Mouse (Mus musculus): ENCODE results near the gene Traf3. TPM values are rescaled to one million over a fixed set of nuclear protein-coding genes. Genes with fewer than 3 reads are reported as not detected.
A peak's percentile ranks its signal among the peaks of the same experiment; 100 is the strongest.

Gene Traf3
- 35.8 and 40.8 TPM in 2 replicates for total RNA-seq (2014; rRNA removed)
- 12.9 and 13.7 TPM in 2 replicates for polyA plus RNA-seq (2015; fragmentation: Nextera tagmentation; extraction: Ambion mirVana)

DNA sequence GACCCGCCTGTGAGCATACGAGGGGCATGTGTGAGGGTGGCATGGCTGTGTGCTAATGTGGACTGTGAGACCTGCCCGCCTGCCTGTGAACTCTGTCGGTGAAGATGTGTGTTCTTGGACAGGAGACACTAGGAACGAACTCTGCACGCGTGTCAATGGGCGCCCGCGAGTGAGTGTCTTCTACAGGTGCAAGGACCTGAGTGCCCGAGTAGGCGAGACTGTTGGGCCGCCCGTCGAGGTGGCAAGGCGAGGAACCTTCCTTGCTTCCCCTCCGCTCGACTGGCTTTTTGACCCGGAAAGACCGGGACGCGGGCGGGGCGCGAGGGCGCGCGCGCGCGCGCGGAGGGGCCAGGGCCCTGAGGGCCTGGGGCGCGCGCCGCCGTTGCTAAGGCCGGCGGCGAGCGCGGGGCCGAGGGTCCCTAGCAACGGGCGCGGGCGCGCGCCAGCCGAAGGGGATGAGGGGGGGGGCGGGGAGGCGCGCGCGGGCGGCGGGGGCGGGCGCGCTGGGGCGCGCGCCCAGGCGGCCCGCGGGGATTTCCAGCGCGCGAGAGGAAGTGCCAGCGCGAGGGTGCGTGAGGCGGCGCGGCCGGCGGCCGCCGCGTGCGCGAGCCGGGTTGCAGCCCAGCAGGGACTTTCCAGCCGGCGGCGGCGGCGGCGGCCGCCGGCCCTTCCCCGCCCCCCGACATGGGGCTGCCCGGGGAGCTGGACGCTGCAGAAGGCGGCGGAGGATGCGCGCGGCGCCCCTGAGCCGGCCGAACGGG is at the start of gene Traf3:
Gene Traf3, plus strand, starts transcription at position 540 of the 761 bp plus-strand sequence.
- 6% methylated on average over 71 of the region's 105 CpGs for WGBS
- Histone ChIP-seq H3K9me3 (ENCODE audit: low read length) (no peaks in the 10 kb centered on the region), H3K4me1 (ENCODE audit: insufficient read depth, low read length) (peaks cover 39% of the 10 kb centered on the region), H3K4me3 (ENCODE audit: low read length) (peak within 1 kb of the TSS; percentile 83), H3K27ac (peak within 1 kb of the TSS; percentile 88), H3K9ac (replicated peaks; ENCODE audit: low read length) (peak within 1 kb of the TSS; percentile 78), H3K4me2 (ENCODE audit: low read depth, low read length) (peak within 1 kb of the TSS; percentile 75), H3K36me3 (ENCODE audit: insufficient read depth, low read length) (no peaks in the 10 kb centered on the region), H3K27me3 (ENCODE audit: insufficient read depth, low read length) (no peaks in the 10 kb centered on the region)
- peak; percentile 93 for DNase-seq (ENCODE audit: low spot score)
- ATAC-seq: peak; percentile 41; the same call in 1 of the 2 replicates
- no peak for TF ChIP-seq CTCF (IDR thresholded peaks at IDR 0.05; ENCODE audit: low read depth)

DNA sequence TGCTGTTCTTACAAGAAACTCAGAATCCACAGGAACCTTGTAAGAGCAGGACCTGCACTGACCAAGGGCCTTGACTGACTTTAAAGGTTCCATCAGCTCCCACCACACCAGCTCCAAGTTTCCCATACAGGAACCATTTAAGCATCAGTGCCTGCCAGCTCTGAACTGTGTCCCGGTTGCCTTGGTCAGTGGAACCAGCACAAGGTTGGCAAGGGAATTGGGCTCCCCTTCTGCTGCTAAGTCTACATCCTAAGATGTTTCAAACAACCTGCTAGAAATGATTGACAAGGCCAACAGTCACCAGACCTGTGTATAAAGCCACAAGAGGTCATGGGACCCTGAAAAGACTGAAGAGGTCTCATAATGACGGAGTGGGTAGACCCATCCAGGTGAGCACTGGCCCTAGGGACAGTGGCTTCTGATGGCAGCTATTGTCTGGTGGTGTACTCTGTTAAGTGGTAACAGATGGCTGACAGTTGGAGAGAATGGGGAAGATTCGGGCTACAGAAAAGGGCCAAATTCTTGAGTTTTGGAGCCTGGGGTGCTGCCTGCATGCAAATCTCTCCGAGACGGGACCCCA is 46.6 kb upstream of the Traf3 start:
- H3K4me1 ChIP-seq (ENCODE audit: insufficient read depth, low read length): no peaks in the 10 kb centered on the region
- no peak overlapping the region for H3K4me3 ChIP-seq (ENCODE audit: low read length)
- 86% methylated on average over 5 of the region's 5 CpGs for WGBS
- no peaks in the 10 kb centered on the region for H3K9me3 ChIP-seq (ENCODE audit: low read length)
- TF ChIP-seq CTCF (IDR thresholded peaks at IDR 0.05; ENCODE audit: low read depth): no peak
- DNase-seq (ENCODE audit: low spot score) (no peak), ATAC-seq (no peak)
- H3K36me3 ChIP-seq (ENCODE audit: insufficient read depth, low read length): peaks cover 3% of the 10 kb centered on the region; the same call in 1 of the 2 replicates
- no peak overlapping the region for H3K9ac ChIP-seq (replicated peaks; ENCODE audit: low read length)
- H3K4me2 ChIP-seq (ENCODE audit: low read depth, low read length): no peak overlapping the region
- H3K27me3 ChIP-seq (ENCODE audit: insufficient read depth, low read length): no peaks in the 10 kb centered on the region
- H3K27ac ChIP-seq: no peak overlapping the region

DNA sequence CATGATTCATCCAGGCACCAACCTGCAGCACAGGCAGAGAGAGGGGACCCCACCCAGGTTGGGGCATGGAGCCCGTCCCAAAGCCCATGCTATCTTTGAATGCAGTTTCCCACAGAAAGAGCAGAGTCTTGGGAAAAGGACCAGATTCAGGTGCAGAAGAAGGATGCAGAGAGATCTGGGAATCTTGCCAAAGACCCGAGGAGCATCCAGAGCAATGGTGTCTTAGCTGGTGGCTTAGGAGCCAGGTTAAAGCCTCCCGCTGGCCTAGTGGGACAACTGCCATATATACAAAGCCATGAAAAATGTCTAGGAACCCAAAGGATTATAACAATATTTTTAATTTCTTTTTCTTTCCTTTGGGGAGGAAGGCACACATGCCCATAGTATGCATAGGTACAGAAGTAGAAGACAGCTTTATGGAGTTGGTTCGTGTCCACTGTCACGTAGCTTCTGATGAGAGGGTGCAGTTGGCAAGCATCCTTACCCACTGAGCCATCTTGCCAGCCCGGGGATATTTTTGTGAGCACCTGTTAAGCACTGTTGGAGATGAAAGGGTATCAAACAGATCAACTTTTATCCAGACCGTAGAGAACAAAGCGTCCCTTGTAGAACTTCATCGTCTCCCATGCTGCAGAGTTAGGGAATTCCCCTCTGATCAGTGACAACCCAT is 45.1 kb upstream of the Traf3 start:
- Histone ChIP-seq H3K36me3 (ENCODE audit: insufficient read depth, low read length) (peaks cover 3% of the 10 kb centered on the region; the same call in 1 of the 2 replicates), H3K27ac (no peak overlapping the region), H3K9me3 (ENCODE audit: low read length) (no peaks in the 10 kb centered on the region), H3K4me1 (ENCODE audit: insufficient read depth, low read length) (no peaks in the 10 kb centered on the region), H3K9ac (replicated peaks; ENCODE audit: low read length) (no peak overlapping the region), H3K4me3 (ENCODE audit: low read length) (no peak overlapping the region), H3K4me2 (ENCODE audit: low read depth, low read length) (no peak overlapping the region), H3K27me3 (ENCODE audit: insufficient read depth, low read length) (no peaks in the 10 kb centered on the region)
- no peak for DNase-seq (ENCODE audit: low spot score)
- TF ChIP-seq CTCF (IDR thresholded peaks at IDR 0.05; ENCODE audit: low read depth): no peak
- WGBS: 81% methylated on average over 9 of the region's 9 CpGs
- ATAC-seq: no peak

DNA sequence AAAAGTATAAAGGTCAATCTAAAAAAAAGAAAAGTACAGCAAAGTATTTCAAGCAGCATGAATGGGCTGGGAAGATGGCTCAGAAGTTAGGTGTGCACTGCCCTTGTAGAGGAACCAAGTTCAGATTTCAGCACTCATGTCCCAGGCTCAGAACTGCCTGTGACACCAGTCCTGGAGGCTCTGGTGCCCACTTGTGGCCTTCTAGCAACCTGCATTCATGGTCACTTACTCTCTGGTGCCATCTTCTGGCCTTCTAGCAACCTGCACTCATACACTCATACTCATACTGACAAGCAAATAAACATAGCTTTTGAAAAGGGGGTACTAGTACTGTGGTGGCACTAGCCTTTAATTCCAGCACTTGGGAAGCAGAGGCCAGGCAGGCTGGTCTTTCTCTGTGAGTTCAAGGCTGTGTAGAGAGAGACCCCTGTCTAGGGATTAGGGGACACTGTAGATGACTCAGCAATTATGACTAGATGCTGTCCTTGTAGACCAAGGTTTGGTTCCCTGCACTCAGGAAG is 43.8 kb upstream of the Traf3 start:
- no peak for ATAC-seq
- DNase-seq (ENCODE audit: low spot score): no peak
- Histone ChIP-seq H3K27me3 (ENCODE audit: insufficient read depth, low read length) (no peaks in the 10 kb centered on the region), H3K4me1 (ENCODE audit: insufficient read depth, low read length) (no peaks in the 10 kb centered on the region), H3K9ac (replicated peaks; ENCODE audit: low read length) (no peak overlapping the region), H3K36me3 (ENCODE audit: insufficient read depth, low read length) (no peaks in the 10 kb centered on the region), H3K4me2 (ENCODE audit: low read depth, low read length) (no peak overlapping the region), H3K4me3 (ENCODE audit: low read length) (no peak overlapping the region), H3K27ac (no peak overlapping the region), H3K9me3 (ENCODE audit: low read length) (no peaks in the 10 kb centered on the region)
- TF ChIP-seq CTCF (IDR thresholded peaks at IDR 0.05; ENCODE audit: low read depth): peak; percentile 62

DNA sequence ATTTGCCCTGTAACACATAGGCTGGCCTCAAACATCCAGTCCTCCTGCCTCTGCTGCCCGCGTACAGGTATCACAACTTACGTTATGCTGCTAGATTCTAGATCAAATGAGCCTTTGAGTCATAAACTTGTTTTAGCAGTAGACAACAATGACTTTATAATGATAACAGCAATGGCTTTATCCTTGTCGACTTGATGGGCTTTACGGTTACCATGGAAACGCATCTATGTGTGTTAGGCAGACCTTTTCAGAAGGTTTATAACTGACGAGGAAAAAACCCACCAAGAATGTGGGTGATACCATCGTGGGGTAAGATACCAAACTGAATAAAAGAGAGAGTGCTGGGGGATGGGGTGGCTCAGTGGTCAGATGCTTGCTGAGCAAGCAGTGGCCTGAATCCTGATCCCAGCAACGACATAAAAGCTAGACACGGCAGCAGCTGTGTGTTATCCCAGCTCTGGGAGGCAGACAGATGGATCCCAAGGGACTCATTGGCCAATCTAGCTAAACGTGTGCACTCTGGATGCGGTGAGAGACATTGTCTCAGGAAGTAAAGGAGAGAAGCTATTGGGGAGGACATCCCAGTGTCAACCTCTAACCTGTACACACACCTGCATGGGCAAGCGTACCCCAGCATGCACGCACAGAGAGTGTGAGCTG is 41.4 kb upstream of the Traf3 start:
- WGBS: 60% methylated on average over 14 of the region's 14 CpGs
- Histone ChIP-seq H3K9me3 (ENCODE audit: low read length) (no peaks in the 10 kb centered on the region), H3K4me2 (ENCODE audit: low read depth, low read length) (no peak overlapping the region), H3K27me3 (ENCODE audit: insufficient read depth, low read length) (no peaks in the 10 kb centered on the region), H3K27ac (no peak overlapping the region), H3K9ac (replicated peaks; ENCODE audit: low read length) (no peak overlapping the region), H3K4me1 (ENCODE audit: insufficient read depth, low read length) (no peaks in the 10 kb centered on the region), H3K36me3 (ENCODE audit: insufficient read depth, low read length) (no peaks in the 10 kb centered on the region), H3K4me3 (ENCODE audit: low read length) (no peak overlapping the region)
- DNase-seq (ENCODE audit: low spot score): peak; percentile 56
- ATAC-seq: no peak
- TF ChIP-seq CTCF (IDR thresholded peaks at IDR 0.05; ENCODE audit: low read depth): no peak

DNA sequence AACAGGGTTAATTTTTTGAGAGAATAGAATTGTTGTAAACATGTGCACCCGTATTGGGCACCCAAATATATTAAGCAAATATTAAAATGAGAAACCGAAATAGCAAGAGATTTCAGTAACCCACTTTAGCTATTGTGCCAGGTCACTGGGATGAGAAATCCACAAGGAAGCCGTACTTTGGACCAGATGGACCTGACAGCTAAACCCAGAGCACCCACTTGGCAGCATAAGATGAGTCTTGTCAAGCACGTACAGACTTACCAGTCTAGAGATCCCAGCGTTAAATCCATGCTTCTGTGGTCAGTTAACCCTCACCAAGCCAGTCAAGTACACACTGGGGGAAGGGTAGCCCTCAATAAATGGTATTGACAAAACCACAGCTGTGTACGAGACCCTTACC is 40.5 kb upstream of the Traf3 start:
- no peak for TF ChIP-seq CTCF (IDR thresholded peaks at IDR 0.05; ENCODE audit: low read depth)
- no peak for DNase-seq (ENCODE audit: low spot score)
- Histone ChIP-seq H3K27me3 (ENCODE audit: insufficient read depth, low read length) (no peaks in the 10 kb centered on the region), H3K9me3 (ENCODE audit: low read length) (no peaks in the 10 kb centered on the region), H3K36me3 (ENCODE audit: insufficient read depth, low read length) (no peaks in the 10 kb centered on the region), H3K4me1 (ENCODE audit: insufficient read depth, low read length) (no peaks in the 10 kb centered on the region), H3K9ac (replicated peaks; ENCODE audit: low read length) (no peak overlapping the region), H3K4me3 (ENCODE audit: low read length) (no peak overlapping the region), H3K27ac (no peak overlapping the region), H3K4me2 (ENCODE audit: low read depth, low read length) (no peak overlapping the region)
- 64% methylated on average over 6 of the region's 6 CpGs for WGBS
- no peak for ATAC-seq
